Mouse (Mus musculus): Measurements from ENCODE around the gene Tlcd1. TPM values are rescaled to one million over a fixed set of nuclear protein-coding genes. Genes with fewer than 3 reads are reported as not detected.
A peak's percentile ranks its signal among the peaks of the same experiment; 100 is the strongest.

Gene Tlcd1
- total and polyA plus RNA-seq, 3 experiments, result 23.3 to 28.3 TPM; not detected in 1

DNA sequence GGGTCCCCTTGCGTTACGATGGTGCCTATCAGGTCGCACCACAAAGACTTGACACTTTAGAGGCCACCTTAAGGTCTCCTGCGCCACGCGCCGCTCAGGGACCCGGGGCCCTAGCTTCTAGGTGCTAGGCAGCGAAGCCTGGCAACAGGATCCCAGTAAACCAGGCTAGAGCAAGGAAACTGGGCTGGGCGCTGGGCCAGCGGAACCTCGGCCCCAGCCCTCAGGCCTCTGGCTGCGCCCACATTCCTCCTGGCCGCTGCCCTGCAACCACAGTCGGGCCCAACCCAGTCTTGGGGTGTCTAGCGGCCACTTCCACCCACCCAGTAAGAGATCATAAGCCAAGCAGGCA lies 10.8 kb upstream of the Tlcd1 start:
- peak overlapping the region; percentile 79 for H3K9ac ChIP-seq (ENCODE audit: control insufficient read depth, low read depth, low read length, poor library complexity, severe bottlenecking)

DNA sequence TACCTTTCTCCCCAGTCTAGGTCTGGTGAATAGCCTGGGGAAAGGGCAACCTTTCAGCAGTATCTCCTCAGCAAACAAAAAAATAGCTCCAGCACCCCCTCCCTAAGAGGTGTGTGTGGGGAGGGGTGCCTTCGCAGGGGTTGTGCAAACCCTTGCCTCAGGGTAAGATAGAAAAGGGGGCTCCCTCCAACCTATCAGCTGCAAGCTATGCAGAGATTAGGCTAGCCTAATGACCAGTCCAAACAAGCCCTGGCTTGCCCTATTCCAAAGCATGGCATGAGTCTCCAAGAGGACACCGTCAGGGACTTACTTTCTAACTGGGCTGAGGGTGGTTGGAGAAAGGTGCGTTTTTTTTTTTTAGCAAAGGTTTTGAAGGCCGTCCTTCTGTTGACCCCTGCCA lies 10.3 kb upstream of the Tlcd1 start:
- H3K4me3 ChIP-seq (ENCODE audit: control insufficient read depth in 1 of 2, insufficient read depth in 1 of 2, low read depth in 2 of 2, low read length in 2 of 2), result peak overlapping the region; percentile 72 to 87
- no peak for DNase-seq (ENCODE audit: low read depth, low spot score)
- peak overlapping the region; percentile 79 for H3K9ac ChIP-seq (ENCODE audit: control insufficient read depth, low read depth, low read length, poor library complexity, severe bottlenecking)
- peaks cover 20 to 37% of the 10 kb centered on the region in 2 experiments for H3K4me1 ChIP-seq (ENCODE audit: control insufficient read depth in 1 of 2, insufficient read depth in 2 of 2, low read length in 2 of 2)
- TF ChIP-seq GABPA (IDR thresholded peaks at IDR 0.05; ENCODE audit: low read depth, low read length) (no peak), USF2 (IDR thresholded peaks at IDR 0.05; ENCODE audit: borderline replicate concordance in 1 of 2, insufficient read depth in 1 of 2, low read depth in 1 of 2, low read length in 2 of 2) (no peak), MEF2A (IDR thresholded peaks at IDR 0.05; ENCODE audit: extremely low read depth, insufficient replicate concordance, low read depth, low read length, poor library complexity, severe bottlenecking) (no peak), POLR2AphosphoS2 (IDR thresholded peaks at IDR 0.05; ENCODE audit: low read length) (no peak), TBP (IDR thresholded peaks at IDR 0.05; ENCODE audit: low read depth, low read length) (no peak), POLR2A (IDR thresholded peaks at IDR 0.05; ENCODE audit: control insufficient read depth in 1 of 2, insufficient read depth in 1 of 2, low read depth in 1 of 2, low read length in 2 of 2, poor library complexity in 1 of 2) (no peak), ZMIZ1 (IDR thresholded peaks at IDR 0.05; ENCODE audit: low read depth, low read length) (no peak), MAFK (IDR thresholded peaks at IDR 0.05; ENCODE audit: borderline replicate concordance, low read depth, low read length) (no peak), ZNF384 (IDR thresholded peaks at IDR 0.05; ENCODE audit: low read depth, low read length) (no peak), MYC (IDR thresholded peaks at IDR 0.05; ENCODE audit: low read depth, low read length) (no peak), ELF1 (IDR thresholded peaks at IDR 0.05; ENCODE audit: low read depth, low read length) (no peak), MAX (IDR thresholded peaks at IDR 0.05; ENCODE audit: low read length) (no peak), TAL1 (IDR thresholded peaks at IDR 0.05; ENCODE audit: low read length) (no peak), NRF1 (IDR thresholded peaks at IDR 0.05; ENCODE audit: insufficient read depth, low read depth, low read length, poor library complexity, severe bottlenecking) (no peak), USF1 (IDR thresholded peaks at IDR 0.05; ENCODE audit: low read depth, low read length) (no peak), E2F4 (IDR thresholded peaks at IDR 0.05; ENCODE audit: borderline replicate concordance, low read depth, low read length) (no peak), MXI1 (IDR thresholded peaks at IDR 0.05; ENCODE audit: low read depth, low read length) (no peak), RAD21 (IDR thresholded peaks at IDR 0.05; ENCODE audit: low read depth, low read length) (no peak), ETS1 (IDR thresholded peaks at IDR 0.05; ENCODE audit: low read depth, low read length) (no peak), KAT2A (conservative IDR thresholded peaks at IDR 0.05; ENCODE audit: low read depth, low read length) (no peak)
- peaks cover 0 to 23% of the 10 kb centered on the region in 2 experiments; a peak in 2 of 4 replicates for H3K36me3 ChIP-seq (ENCODE audit: control insufficient read depth in 1 of 2, insufficient read depth in 2 of 2, low read length in 2 of 2)
- H3K27me3 ChIP-seq (ENCODE audit: control insufficient read depth in 1 of 2, insufficient read depth in 2 of 2, low read length in 2 of 2), result no peaks in the 10 kb centered on the region
- no peaks in the 10 kb centered on the region for H3K9me3 ChIP-seq (replicated peaks; ENCODE audit: insufficient read depth, low read length)
- H3K27ac ChIP-seq (ENCODE audit: control insufficient read depth, low read depth, low read length), result peak overlapping the region; percentile 65
- H3K79me2 ChIP-seq (ENCODE audit: control insufficient read depth, insufficient read depth, low read length, poor library complexity), result peaks cover 13% of the 10 kb centered on the region

More for the DNA sequence above, 10.8 kb upstream of the Tlcd1 start:
- Histone ChIP-seq H3K27me3 (ENCODE audit: control insufficient read depth in 1 of 2, insufficient read depth in 2 of 2, low read length in 2 of 2) (no peaks in the 10 kb centered on the region), H3K4me3 (ENCODE audit: control insufficient read depth in 1 of 2, insufficient read depth in 1 of 2, low read depth in 2 of 2, low read length in 2 of 2) (peak overlapping the region; percentile 72 to 87), H3K4me1 (ENCODE audit: control insufficient read depth in 1 of 2, insufficient read depth in 2 of 2, low read length in 2 of 2) (peaks cover 20 to 37% of the 10 kb centered on the region in 2 experiments), H3K79me2 (ENCODE audit: control insufficient read depth, insufficient read depth, low read length, poor library complexity) (peaks cover 13% of the 10 kb centered on the region), H3K27ac (ENCODE audit: control insufficient read depth, low read depth, low read length) (peak overlapping the region; percentile 65), H3K9me3 (replicated peaks; ENCODE audit: insufficient read depth, low read length) (no peaks in the 10 kb centered on the region), H3K36me3 (ENCODE audit: control insufficient read depth in 1 of 2, insufficient read depth in 2 of 2, low read length in 2 of 2) (peaks cover 0 to 23% of the 10 kb centered on the region in 2 experiments; a peak in 2 of 4 replicates)
- TF ChIP-seq ZC3H11A (IDR thresholded peaks at IDR 0.05; ENCODE audit: low read depth, low read length), result no peak
- 0 out of 2 replicates have a peak, but pooled peaks have one; percentile 10 for TF ChIP-seq CHD1 (IDR thresholded peaks at IDR 0.05; ENCODE audit: low read depth, low read length)
- DNase-seq (ENCODE audit: low read depth, low spot score), result no peak

Measured in MEL (cell line).